Mouse (Mus musculus): Measurements from ENCODE around the gene D130043K22Rik.
A peak's percentile ranks its signal among the peaks of the same experiment; 100 is the strongest.

D130043K22Rik gene

GRCm38 (mm10) chr13:24892516-24892915 is 47.6 kb downstream of the D130043K22Rik start:
- no peak for DNase-seq (ENCODE audit: low spot score)

DNA sequence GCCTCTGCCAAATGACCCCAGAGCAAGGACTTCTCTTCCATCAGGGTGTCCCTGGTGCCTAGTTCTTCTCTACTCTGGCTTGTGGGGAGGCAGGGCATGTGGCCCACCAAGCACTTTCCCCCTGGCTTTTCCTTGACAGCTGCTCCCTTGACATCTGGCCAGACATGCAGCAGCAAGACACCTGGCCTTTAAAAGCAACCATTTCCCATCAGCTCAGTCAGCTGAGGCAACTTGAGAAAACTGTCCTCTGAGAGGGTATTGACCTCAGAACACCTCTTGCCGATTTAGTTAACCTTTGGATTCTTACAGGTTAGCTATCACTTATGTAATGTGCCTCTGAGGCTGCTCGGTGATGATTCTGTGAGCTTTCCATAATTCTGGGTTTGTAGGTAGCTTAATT is 48.9 kb downstream of the D130043K22Rik start:
- DNase-seq (ENCODE audit: low spot score), result no peak

DNA sequence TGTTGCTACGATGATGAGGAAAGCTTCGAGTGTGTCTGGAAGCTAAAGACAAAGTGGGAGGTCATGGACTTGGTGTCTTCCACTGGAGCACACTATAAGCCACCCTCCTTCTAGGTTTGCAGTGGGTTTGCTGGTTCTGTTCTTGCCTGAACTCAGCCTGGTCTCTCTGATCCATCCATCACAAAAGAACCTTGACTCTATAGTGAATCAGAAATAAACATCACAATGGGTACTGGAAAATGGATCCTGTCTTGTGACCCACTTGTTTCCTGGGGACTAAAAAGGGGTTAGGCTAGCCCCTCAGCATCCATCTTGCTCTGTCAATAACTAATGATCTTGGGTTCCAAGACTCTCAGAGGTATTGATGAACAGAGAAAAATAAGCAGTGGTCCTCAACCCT is 57.0 kb downstream of the D130043K22Rik start:
- DNase-seq (ENCODE audit: low spot score), result no peak

DNA sequence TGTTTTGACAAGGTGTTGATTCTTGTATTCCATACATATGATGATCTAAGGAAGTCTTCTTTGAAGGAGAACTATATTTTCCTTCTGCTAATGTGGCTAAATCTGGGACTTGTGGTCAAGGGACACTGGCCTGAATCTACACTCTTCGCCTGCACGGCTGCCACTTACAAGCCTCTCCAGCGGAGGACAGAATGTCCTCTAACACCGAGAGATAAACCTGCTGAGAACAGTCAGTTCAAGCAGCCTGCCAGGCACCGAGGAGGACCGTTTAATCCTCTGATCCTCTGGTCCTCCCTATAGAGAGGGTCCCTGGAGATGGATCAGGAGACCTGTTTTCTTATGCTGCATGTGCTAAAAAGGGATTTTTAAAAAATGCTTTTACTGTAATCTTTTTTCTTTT is 58.5 kb downstream of the D130043K22Rik start:
- no peak for DNase-seq (ENCODE audit: low spot score)

DNA sequence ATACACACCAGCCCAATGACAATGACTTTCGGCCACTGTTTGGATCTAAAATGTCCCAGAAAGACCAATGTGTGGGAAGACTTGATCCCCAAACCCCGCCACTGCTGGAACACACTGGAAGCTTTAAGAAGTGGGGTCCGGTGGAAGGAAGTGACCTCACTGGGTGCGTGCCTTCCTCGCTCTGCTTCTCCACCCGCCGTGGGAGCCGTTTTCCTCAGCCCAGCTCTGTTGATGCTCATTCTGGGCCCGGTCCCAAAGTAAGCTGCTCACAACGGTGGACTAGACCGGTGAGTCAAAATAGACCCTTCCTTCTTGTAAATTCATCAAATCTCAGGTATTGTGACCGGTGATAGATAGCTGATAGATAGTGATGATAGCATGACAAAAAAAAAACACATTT is 60.5 kb downstream of the D130043K22Rik start:
- DNase-seq (ENCODE audit: low spot score), result no peak

DNA sequence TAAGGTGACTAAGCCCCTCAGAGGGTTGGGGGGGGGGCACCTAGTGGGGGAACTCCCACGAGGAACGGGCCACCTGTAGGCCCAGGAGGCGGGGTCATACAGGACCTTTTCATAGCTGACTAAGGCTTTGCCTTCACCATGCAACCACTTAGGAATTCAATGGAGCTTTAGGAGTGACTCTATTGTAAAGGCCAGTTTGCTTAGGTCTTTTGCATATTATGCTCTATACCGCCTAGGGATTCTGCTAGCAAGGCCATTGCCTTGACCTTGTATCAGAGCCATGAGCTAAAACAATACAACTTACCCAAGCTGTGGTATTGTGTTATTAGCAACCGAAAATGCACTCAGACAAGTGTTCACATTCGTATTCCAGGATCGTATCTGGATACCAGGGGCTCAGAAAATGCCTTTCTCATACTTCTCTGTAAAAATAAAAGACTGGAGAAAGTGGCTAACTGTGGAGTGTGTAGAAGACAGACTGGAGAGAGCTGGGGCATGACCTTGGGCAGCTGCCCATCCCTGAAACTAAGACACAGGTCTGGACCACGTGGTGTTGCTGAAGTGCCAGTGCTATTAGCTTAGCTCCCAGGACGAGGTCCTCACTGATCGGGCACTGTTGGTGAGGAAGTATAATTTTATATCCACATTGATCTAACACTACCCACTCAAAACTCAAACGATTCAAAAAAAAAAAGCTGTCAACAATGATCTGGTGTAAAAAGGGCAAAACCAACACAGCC is 62.1 kb downstream of the D130043K22Rik start:
- no peak for DNase-seq (ENCODE audit: low spot score)

- no peak for DNase-seq (ENCODE audit: low spot score)
Measured at GRCm38 (mm10) chr13:24909112-24909511, 64.2 kb downstream of the D130043K22Rik start.

DNA sequence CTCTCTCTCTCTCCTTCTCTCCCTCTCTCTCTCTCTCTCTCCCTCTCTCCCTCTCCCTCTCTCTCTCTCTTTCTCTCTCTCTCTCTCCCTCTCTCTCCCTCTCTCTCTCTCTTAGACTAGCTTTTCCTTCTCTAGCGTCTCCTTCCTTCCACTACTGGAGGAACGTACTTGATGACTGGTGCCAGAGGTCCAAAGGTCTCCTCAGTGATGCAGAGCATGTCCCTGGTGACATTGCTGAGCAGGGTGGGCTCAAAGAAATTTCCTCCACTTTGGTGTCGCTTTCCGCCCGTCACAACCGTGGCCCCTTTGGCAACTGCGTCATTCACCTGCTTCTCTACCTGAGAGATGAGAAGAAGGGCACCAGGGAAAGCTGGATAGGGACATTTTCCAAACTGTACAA is 68.6 kb downstream of the D130043K22Rik start:
- no peak for DNase-seq (ENCODE audit: low spot score)

GRCm38 (mm10) chr13:24914915-24915314 is 70.0 kb downstream of the D130043K22Rik start:
- DNase-seq (ENCODE audit: low spot score), result no peak

DNA sequence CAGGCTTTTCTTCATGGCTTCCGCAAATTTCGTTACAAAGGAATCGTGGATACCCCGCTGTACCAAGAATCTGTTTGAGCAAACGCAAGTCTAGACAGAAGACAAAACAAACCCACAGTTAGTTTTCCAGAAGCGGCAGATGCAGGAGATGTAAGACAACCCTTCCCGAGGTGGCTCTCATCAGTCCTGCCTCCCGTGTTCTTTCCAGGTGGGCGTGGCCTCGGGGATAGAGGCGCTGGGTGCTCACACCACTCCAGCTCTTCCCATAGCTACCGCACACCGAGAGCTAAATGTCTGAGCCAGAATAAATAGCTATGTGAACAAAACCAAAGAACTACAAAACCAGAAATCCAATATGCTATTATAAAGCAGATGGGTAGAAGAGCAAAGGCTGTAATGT is 70.9 kb downstream of the D130043K22Rik start:
- DNase-seq (ENCODE audit: low spot score), result no peak

DNA sequence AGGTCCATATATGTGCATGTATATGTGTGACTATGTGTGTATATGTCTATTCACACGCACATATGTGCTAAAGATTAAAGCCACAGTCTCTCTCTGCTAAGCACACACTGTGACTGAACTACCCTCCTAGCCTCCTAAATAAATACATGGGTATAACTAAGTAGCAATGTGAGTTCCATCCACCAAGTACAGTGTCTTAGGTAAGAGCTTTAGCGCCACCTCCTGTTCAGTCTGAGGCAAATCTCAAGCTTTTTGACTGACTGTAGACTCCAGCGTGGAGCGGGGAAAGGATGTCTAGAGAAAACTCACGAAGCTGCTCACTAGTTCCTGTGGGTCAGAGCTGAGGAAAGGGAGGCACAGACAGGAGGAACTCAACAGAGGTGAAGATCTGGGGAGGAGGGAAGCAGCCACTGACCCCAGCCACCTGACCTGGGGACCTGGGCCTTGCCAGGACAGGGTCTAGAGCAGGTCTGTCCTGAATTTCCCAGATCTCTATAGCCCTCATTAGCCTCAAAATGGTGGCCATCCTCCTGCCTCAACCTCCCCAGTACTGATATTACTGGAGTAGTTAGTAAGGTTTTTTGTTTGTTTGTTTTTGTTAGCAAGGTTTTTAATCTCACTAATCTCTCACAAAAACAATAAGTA is 75.5 kb downstream of the D130043K22Rik start:
- peak; percentile 27 for DNase-seq (ENCODE audit: low spot score)

DNA sequence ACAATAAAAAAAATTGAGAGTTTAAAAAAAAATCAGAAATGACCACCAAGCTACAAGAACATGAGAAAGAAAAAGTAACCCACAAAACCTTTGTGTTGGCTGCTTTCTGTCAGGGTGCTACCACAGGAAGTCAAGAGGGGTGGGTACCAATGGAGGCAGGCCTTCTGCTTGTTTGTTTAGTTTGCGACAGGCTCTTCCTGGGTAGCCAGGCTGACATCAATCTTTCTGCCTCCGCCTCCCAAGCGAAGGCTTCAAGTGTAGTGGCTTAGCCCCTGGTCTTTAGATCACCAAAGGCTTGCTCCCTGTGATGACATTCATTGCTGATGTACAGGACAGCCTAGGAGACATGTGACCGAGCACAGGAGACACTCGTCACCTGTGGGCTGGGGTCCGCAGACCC is 76.3 kb downstream of the D130043K22Rik start:
- DNase-seq (ENCODE audit: low spot score), result no peak

DNA sequence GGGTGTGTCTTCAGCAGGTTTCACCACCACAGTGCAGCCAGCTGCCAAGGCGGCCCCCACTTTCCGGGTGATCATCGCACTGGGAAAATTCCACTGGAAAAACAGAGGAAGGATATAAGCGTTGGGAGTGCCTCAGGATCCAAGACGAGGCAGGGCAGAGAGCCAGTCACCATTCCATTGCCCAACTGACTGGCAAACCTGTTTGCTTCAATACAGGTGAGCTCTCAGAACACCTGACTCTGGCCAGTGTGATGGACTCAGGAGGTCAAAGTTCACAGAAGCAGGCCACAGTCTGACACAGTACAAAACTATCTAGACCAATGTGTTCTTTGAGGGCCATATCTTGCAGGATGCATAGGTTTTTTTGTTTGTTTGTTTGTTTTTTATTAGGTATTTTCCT is 79.1 kb downstream of the D130043K22Rik start:
- DNase-seq (ENCODE audit: low spot score), result no peak

GRCm38 (mm10) chr13:24930591-24930990 is 85.7 kb downstream of the D130043K22Rik start:
- no peak for DNase-seq (ENCODE audit: low spot score)

GRCm38 (mm10) chr13:24933199-24933598 is 88.3 kb downstream of the D130043K22Rik start:
- no peak for DNase-seq (ENCODE audit: low spot score)

DNA sequence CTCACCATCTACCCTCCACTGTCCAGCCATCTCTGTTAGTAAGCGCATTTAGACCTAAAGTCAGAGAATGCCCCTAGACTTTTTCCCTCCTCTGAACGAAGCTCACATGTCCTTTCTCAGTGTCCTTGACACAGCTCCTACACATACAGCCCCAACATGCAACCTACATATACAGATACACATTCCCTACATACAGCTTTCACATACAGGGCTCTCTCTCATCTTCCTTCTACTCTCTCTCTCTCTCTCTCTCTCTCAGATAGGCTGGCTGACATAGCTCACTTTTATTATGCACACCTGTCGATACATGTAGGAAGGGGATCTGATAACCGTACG is 91.8 kb downstream of the D130043K22Rik start:
- DNase-seq (ENCODE audit: low spot score), result no peak

- no peak for DNase-seq (ENCODE audit: low spot score)
Measured at GRCm38 (mm10) chr13:24937108-24937838, 92.3 kb downstream of the D130043K22Rik start, which contains the start of gene Aldh5a1. Aldh5a1 (minus strand) TSS chr13:24937661.

DNA sequence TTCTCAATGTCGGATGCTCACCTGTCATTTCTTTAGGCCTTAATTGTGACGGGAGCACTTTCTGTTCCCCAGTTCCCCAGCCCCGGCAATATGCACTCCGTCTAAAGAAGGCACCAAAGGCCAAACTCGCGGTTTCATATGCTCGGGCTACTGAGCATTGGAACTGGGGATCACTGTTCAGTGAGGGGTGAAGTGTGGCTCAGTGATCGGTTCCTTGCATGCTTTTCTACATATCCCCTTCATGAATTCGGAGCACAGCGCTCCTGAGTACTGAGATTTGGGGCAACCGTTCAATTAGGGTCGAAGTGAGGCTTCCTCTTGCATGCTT is 92.9 kb downstream of the D130043K22Rik start:
- no peak for DNase-seq (ENCODE audit: low spot score)

DNA sequence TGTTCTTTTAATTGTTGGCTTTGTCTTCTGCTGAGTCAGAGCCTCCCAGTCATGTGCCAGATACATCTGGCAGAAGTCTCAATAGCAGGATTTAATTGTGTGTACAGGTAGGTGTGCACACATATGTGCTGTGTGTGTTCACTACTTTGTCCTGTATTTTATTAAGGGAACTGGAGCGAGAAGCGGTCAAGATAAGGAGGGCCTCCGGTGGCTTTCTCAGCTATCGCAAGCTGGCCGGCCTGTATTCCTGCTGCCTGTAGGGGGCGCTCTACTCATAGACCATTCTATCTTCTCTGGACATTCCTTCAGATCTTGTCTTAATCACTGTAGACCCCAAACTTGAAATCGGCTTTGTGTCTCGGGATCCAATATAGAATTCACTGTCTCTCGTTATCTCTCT is 93.7 kb downstream of the D130043K22Rik start:
- peak; percentile 48 for DNase-seq (ENCODE audit: low spot score)

GRCm38 (mm10) chr13:24939472-24939871 is 94.5 kb downstream of the D130043K22Rik start:
- no peak for DNase-seq (ENCODE audit: low spot score)

GRCm38 (mm10) chr13:24942512-24943282 is 97.8 kb downstream of the D130043K22Rik start, which contains the start of gene Gpld1:
Gpld1 (plus strand) TSS chr13:24943152.
- DNase-seq (ENCODE audit: low spot score), result no peak

DNA sequence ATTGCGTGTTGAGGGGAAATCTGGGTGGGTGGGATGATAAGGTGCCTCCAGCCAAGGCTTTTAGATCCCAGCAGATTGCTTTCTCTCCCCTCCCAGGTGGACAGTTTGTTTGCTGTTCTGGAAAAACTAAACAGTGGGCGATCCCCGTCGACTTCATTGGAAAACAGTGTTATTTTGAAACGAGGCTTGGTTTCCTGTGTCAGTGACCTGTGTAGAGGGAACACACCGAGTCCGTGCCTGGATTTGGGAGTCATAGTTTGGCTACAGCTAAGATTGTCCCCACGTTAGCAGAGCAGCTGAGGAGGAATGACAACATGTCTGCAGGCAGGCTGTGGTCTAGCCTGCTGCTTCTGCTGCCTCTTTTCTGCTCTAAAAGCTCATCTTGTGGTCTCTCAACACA is 98.4 kb downstream of the D130043K22Rik start:
- no peak for DNase-seq (ENCODE audit: low spot score)
